Mouse (Mus musculus) ES-E14 (cell line): Measurements from ENCODE around the gene Bcas3.

Experiments
- CHD2 ChIP-seq: IDR thresholded peaks from 2 replicates; pipeline ENCODE4 v1.6.1; 2014; ENCODE audit warnings: mild to moderate bottlenecking, low read depth, low read length, inconsistent platforms
- HCFC1 ChIP-seq: IDR thresholded peaks from 2 replicates; pipeline ENCODE4 v1.6.1; 2012; ENCODE audit warnings: low read length, inconsistent platforms, borderline replicate concordance; ENCODE audit not compliant: insufficient read depth
- MAFK ChIP-seq: IDR thresholded peaks from 2 replicates; pipeline ENCODE4 v1.6.1; 2014; ENCODE audit warnings: mild to moderate bottlenecking, low read depth, low read length, inconsistent platforms; ENCODE audit not compliant: insufficient read depth
- ZC3H11A ChIP-seq: IDR thresholded peaks from 2 replicates; pipeline ENCODE4 v1.6.1; 2012; ENCODE audit warnings: low read depth, mild to moderate bottlenecking, inconsistent platforms, low read length, borderline replicate concordance

DNA sequence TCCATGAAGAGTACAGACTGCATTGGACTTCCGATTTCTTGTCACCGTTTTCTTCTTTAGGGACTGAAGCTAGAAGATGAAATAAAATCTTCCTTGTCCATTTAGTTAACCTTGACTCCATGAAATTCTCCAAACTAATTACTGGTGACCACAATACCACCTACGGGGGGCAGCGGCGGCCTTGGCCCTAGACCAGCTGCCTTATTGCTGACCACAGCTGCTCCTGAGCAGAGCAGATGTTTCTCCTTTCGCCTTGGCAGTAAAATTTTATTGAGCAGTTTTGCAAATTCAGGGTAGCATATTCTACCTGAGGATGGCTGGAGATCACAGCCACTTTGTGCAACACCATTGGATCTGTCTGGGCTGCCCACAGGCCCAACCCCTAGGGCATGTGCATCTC is 356.2 kb downstream of the Bcas3 start:
- TF ChIP-seq CHD2 (no peak), MAFK (no peak), ZC3H11A (no peak), HCFC1 (no peak)
